Mouse (Mus musculus): ENCODE measurements around the gene Rapgef3.

- TF ChIP-seq CTCF (IDR thresholded peaks at IDR 0.05; ENCODE audit: borderline replicate concordance, insufficient read depth, low read length), result no peak
- TF ChIP-seq POLR2A (IDR thresholded peaks at IDR 0.05; ENCODE audit: low read depth, low read length), result no peak
Observed at GRCm38 (mm10) chr15:97761438-97761837, 6.3 kb downstream of the Rapgef3 start.

Data from embryonic fibroblast, embryonic 13.5 days (primary cell).